ENCODE assay signal across 25 mouse cellular contexts in genomic region chr19:29485257-29485948, GRCm38 (mm10). TPM values are rescaled to one million over a fixed set of nuclear protein-coding genes. Genes with fewer than 3 reads are reported as not detected.
DNase-seq lines count a peak whose midpoint lies in the region; ATAC-seq and TF ChIP-seq lines count a peak whose summit lies in the region.
"Had no signal": no experiment of that assay in that cellular context is flagged by ENCODE, and none has a peak within 500 bp of the region (broad histone marks: within the 10 kb centered on the region; RNA-seq: fewer than 3 reads in every experiment).

No protein-coding gene starts in this region.

- H3K27me3 ChIP-seq in heart, adult 2 months (ENCODE audit: control insufficient read depth, insufficient read depth, low read length) = no peaks in the 10 kb centered on the region
- H3K27me3 ChIP-seq in lung, postnatal 0 days (replicated peaks; ENCODE audit: insufficient read depth, low read length) = no peaks in the 10 kb centered on the region
- H3K27me3 ChIP-seq: embryonic facial prominence, embryonic 12.5 days; forebrain, embryonic 12.5 days; heart, embryonic 12.5 days; hindbrain, embryonic 12.5 days; midbrain, embryonic 15.5 days; neural tube, embryonic 13.5 days; stomach, embryonic 15.5 days had no signal

- no peak for TF ChIP-seq CTCF in heart, adult 2 months (IDR thresholded peaks at IDR 0.05)
- TF ChIP-seq CTCF in lung, postnatal 0 days (IDR thresholded peaks at IDR 0.05) = no peak

- no peaks in the 10 kb centered on the region for H3K9me3 ChIP-seq in lung, postnatal 0 days (ENCODE audit: low read length)
- H3K9me3 ChIP-seq: embryonic facial prominence, embryonic 12.5 days; forebrain, embryonic 12.5 days; G1E; heart, embryonic 12.5 days; hindbrain, embryonic 12.5 days; midbrain, embryonic 15.5 days; neural tube, embryonic 13.5 days; stomach, embryonic 15.5 days had no signal

- no peaks in the 10 kb centered on the region for H3K36me3 ChIP-seq in heart, adult 2 months (ENCODE audit: control insufficient read depth, insufficient read depth, low read length)
- no peaks in the 10 kb centered on the region for H3K36me3 ChIP-seq in lung, postnatal 0 days (ENCODE audit: insufficient read depth, low read length)
- H3K36me3 ChIP-seq: embryonic facial prominence, embryonic 12.5 days; forebrain, embryonic 12.5 days; G1E; heart, embryonic 12.5 days; hindbrain, embryonic 12.5 days; midbrain, embryonic 15.5 days; neural tube, embryonic 13.5 days; stomach, embryonic 15.5 days had no signal

- no peaks in the 10 kb centered on the region for H3K79me2 ChIP-seq in heart, adult 2 months (replicated peaks; ENCODE audit: control insufficient read depth, insufficient read depth, low read length)

- no peak for TF ChIP-seq POLR2A in heart, adult 2 months (IDR thresholded peaks at IDR 0.05; ENCODE audit: insufficient read depth, low read depth, low read length)

- peaks cover 6% of the 10 kb centered on the region for H3K4me1 ChIP-seq in heart, adult 2 months (ENCODE audit: control insufficient read depth, insufficient read depth, low read length)
- no peaks in the 10 kb centered on the region for H3K4me1 ChIP-seq in lung, postnatal 0 days (ENCODE audit: insufficient read depth, low read depth, low read length)
- H3K4me1 ChIP-seq in brown adipose tissue, adult 24 weeks (ENCODE audit: control insufficient read depth, insufficient read depth, insufficient read length, low read length) = peaks cover 24% of the 10 kb centered on the region
- H3K4me1 ChIP-seq: midbrain, embryonic 15.5 days; neural tube, embryonic 13.5 days; stomach, embryonic 15.5 days had no signal

- ATAC-seq in lung, postnatal 0 days = peak; percentile 33; the same call in 1 of the 2 replicates
- ATAC-seq in inflammation-experienced regulatory T-cells, adult 6 months = no peak
- ATAC-seq: midbrain, embryonic 15.5 days had no signal

- no peak overlapping the region for H3K4me2 ChIP-seq in lung, postnatal 0 days (replicated peaks; ENCODE audit: low read depth, low read length)
- H3K4me2 ChIP-seq: embryonic facial prominence, embryonic 12.5 days; forebrain, embryonic 12.5 days; heart, embryonic 12.5 days; hindbrain, embryonic 12.5 days; lung, embryonic 14.5 days; midbrain, embryonic 15.5 days; neural tube, embryonic 13.5 days; stomach, embryonic 15.5 days had no signal

- peak overlapping the region; percentile 8; the same call in 1 of the 2 replicates for H3K27ac ChIP-seq in heart, adult 2 months
- H3K27ac ChIP-seq in lung, postnatal 0 days (ENCODE audit: low read length) = no peak overlapping the region
- peak overlapping the region; percentile 88 for H3K27ac ChIP-seq in brown adipose tissue, adult 24 weeks (replicated peaks; ENCODE audit: low read depth, low read length)
- H3K27ac ChIP-seq: embryonic facial prominence, embryonic 12.5 days; forebrain, embryonic 12.5 days; hindbrain, embryonic 12.5 days; midbrain, embryonic 15.5 days; neural tube, embryonic 13.5 days; stomach, embryonic 15.5 days had no signal

- H3K4me3 ChIP-seq in heart, adult 2 months = no peak overlapping the region
- H3K4me3 ChIP-seq in lung, postnatal 0 days (ENCODE audit: low read depth, low read length) = no peak overlapping the region
- H3K4me3 ChIP-seq in brown adipose tissue, adult 24 weeks (ENCODE audit: insufficient read depth, low read depth, low read length) = no peak overlapping the region
- H3K4me3 ChIP-seq: embryonic facial prominence, embryonic 12.5 days; forebrain, embryonic 12.5 days; heart, embryonic 12.5 days; hindbrain, embryonic 12.5 days; midbrain, embryonic 15.5 days; neural tube, embryonic 13.5 days; stomach, embryonic 15.5 days had no signal

- no peak for TF ChIP-seq EP300 in heart, adult 2 months (IDR thresholded peaks at IDR 0.05; ENCODE audit: insufficient read depth, low read depth, low read length)
- peak; percentile 75 for TF ChIP-seq EP300 in lung, postnatal 0 days (IDR thresholded peaks at IDR 0.05)

- 91% methylated on average over 3 of the region's 3 CpGs for WGBS in heart, adult 2 months
- 74% methylated on average over 3 of the region's 3 CpGs for WGBS in lung, postnatal 0 days

- no peak for DNase-seq in heart, adult 2 months
- DNase-seq in heart, postnatal 14 days = no peak
- peak; percentile 72 for DNase-seq in lung, postnatal 0 days (ENCODE audit: low spot score)
- DNase-seq in lung, postnatal 25 days (ENCODE audit: low spot score) = no peak
- no peak for DNase-seq in cerebellum, adult 9-10 months
- DNase-seq: adrenal gland, postnatal 10 days; cerebellum, postnatal 10 days; kidney, adult 8-10 months; kidney, postnatal 14 days; lung, embryonic 14.5 days; lung, postnatal 4 days; retina, postnatal 1 day; right cerebral cortex, postnatal 25 days; thymus, adult 18-20 months; thymus, postnatal 36 days had no signal

- intact Hi-C loops in heart, adult 2 months (cut with DNase I) = no loop called here
- intact Hi-C loops in heart, postnatal 14 days (cut with DNase I) = no loop called here

- no peak overlapping the region for H3K9ac ChIP-seq in heart, adult 2 months (ENCODE audit: low read depth, low read length)
- H3K9ac ChIP-seq in lung, postnatal 0 days (replicated peaks; ENCODE audit: low read depth) = no peak overlapping the region
- H3K9ac ChIP-seq: embryonic facial prominence, embryonic 12.5 days; forebrain, embryonic 12.5 days; heart, embryonic 12.5 days; hindbrain, embryonic 12.5 days; lung, embryonic 14.5 days; midbrain, embryonic 15.5 days; neural tube, embryonic 13.5 days; stomach, embryonic 15.5 days had no signal

RNA-seq across cellular contexts. Expression of gene Ric1, which starts 36.7 kb away (rescaled TPM):
- 10 to 100 TPM; 16.9 to 20.6 TPM for total RNA-seq in heart, adult 2 months (2021)
- polyA plus RNA-seq in heart, adult 2 months (2012; rRNA removed) = 9.2 and 15.0 TPM in 2 replicates
- 10 to 100 TPM; 27.3 to 30.8 TPM for total RNA-seq in heart, postnatal 14 days (2021)
- 17.7 and 18.6 TPM in 2 replicates for polyA plus RNA-seq in lung, postnatal 0 days (2015; fragmentation: Nextera tagmentation; extraction: Ambion mirVana)
- 21.6 and 23.3 TPM in 2 replicates for polyA plus RNA-seq in brown adipose tissue, adult 24 weeks (2012; ENCODE audit: insufficient read depth, insufficient read length, missing spikeins)
- 10 to 100 TPM; 11.8 to 16.6 (median 13.1) TPM for polyA plus RNA-seq in inflammation-experienced regulatory T-cells, adult 6 months (2017; shearing (Covaris generic))
